Mouse (Mus musculus): ENCODE results near the gene Arglu1. TPM values are rescaled to one million over a fixed set of nuclear protein-coding genes. Genes with fewer than 3 reads are reported as not detected.

The Arglu1 gene
- 116 and 131 TPM in 2 replicates for polyA plus RNA-seq (2014; fragmentation: Nextera tagmentation; extraction: Ambion mirVana)

GRCm38 (mm10) chr8:8690146-8691092 lies at the start of gene Arglu1:
Arglu1 (minus strand) TSS chr8:8690521.
- peak within 1 kb of the TSS; percentile 99 for H3K27ac ChIP-seq (replicated peaks; ENCODE audit: low read depth, low read length)
- WGBS, result 0% methylated on average over 29 of the region's 81 CpGs

DNA sequence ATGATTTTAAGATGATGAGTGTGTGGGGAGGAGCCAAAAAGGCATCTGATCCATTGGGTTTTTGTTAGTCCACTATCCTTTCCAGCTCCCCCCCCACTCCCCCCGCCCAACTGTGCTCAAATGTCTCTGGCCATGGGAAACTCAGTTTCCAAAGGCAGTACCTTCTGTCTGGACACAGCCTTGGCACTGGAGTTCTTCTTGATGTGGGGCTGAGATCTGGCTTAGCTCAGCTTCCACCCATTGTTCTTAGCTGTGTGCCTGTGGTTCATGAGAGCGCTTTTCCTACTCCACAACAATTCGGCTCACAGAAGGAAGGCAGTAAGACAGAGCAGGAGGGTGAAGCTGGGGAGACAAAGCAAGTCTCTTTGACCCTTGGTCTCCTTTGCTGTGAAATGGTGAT lies 47.0 kb upstream of the Arglu1 start:
- peak; percentile 11 for DNase-seq (ENCODE audit: low spot score)
- H3K9me3 ChIP-seq (ENCODE audit: control insufficient read depth, low read length), result no peaks in the 10 kb centered on the region
- no peak overlapping the region; the same call in 1 of the 2 replicates for H3K27ac ChIP-seq (replicated peaks; ENCODE audit: low read depth, low read length)
- ATAC-seq (ENCODE audit: low read depth), result no peak
- H3K27me3 ChIP-seq (replicated peaks; ENCODE audit: control insufficient read depth, insufficient read depth, low read length), result 0 out of 2 replicates have a peak, but pooled peaks cover 2% of the 10 kb centered on the region
- 83% methylated on average over 3 of the region's 3 CpGs for WGBS
- peaks cover 9% of the 10 kb centered on the region; the same call in 1 of the 2 replicates for H3K4me1 ChIP-seq (ENCODE audit: control insufficient read depth, insufficient read depth, low read length)
- no peak overlapping the region for H3K9ac ChIP-seq (ENCODE audit: low read depth, low read length)
- H3K4me2 ChIP-seq (ENCODE audit: low read depth, low read length), result peak overlapping the region; percentile 20; the same call in 1 of the 2 replicates
- no peak overlapping the region for H3K4me3 ChIP-seq (ENCODE audit: low read depth, low read length)
- H3K36me3 ChIP-seq (ENCODE audit: control insufficient read depth, insufficient read depth, low read length), result no peaks in the 10 kb centered on the region

More at GRCm38 (mm10) chr8:8690146-8691092, at the start of gene Arglu1:
- peak within 1 kb of the TSS; percentile 74 for H3K4me2 ChIP-seq (ENCODE audit: low read depth, low read length)
- ATAC-seq (ENCODE audit: low read depth), result peak; percentile 96
- H3K9ac ChIP-seq (ENCODE audit: low read depth, low read length), result peak within 1 kb of the TSS; percentile 100
- H3K9me3 ChIP-seq (ENCODE audit: control insufficient read depth, low read length), result no peaks in the 10 kb centered on the region
- H3K4me3 ChIP-seq (ENCODE audit: low read depth, low read length), result peak within 1 kb of the TSS; percentile 90
- peaks cover 21% of the 10 kb centered on the region for H3K4me1 ChIP-seq (ENCODE audit: control insufficient read depth, insufficient read depth, low read length)
- H3K27me3 ChIP-seq (replicated peaks; ENCODE audit: control insufficient read depth, insufficient read depth, low read length), result no peaks in the 10 kb centered on the region
- peak; percentile 96 for DNase-seq (ENCODE audit: low spot score)
- H3K36me3 ChIP-seq (ENCODE audit: control insufficient read depth, insufficient read depth, low read length), result no peaks in the 10 kb centered on the region

- Histone ChIP-seq H3K36me3 (ENCODE audit: control insufficient read depth, insufficient read depth, low read length) (no peaks in the 10 kb centered on the region), H3K4me3 (ENCODE audit: low read depth, low read length) (no peak overlapping the region), H3K4me1 (ENCODE audit: control insufficient read depth, insufficient read depth, low read length) (peaks cover 9% of the 10 kb centered on the region; the same call in 1 of the 2 replicates), H3K9ac (ENCODE audit: low read depth, low read length) (no peak overlapping the region), H3K27ac (replicated peaks; ENCODE audit: low read depth, low read length) (no peak overlapping the region; the same call in 1 of the 2 replicates), H3K9me3 (ENCODE audit: control insufficient read depth, low read length) (no peaks in the 10 kb centered on the region), H3K4me2 (ENCODE audit: low read depth, low read length) (peak overlapping the region; percentile 20; the same call in 1 of the 2 replicates), H3K27me3 (replicated peaks; ENCODE audit: control insufficient read depth, insufficient read depth, low read length) (0 out of 2 replicates have a peak, but pooled peaks cover 2% of the 10 kb centered on the region)
- DNase-seq (ENCODE audit: low spot score) (peak; percentile 20), ATAC-seq (ENCODE audit: low read depth) (no peak)
- 40% methylated on average over 8 of the region's 8 CpGs for WGBS
Observed at GRCm38 (mm10) chr8:8736826-8737225, 46.5 kb upstream of the Arglu1 start.

- no peaks in the 10 kb centered on the region for H3K36me3 ChIP-seq (ENCODE audit: control insufficient read depth, insufficient read depth, low read length)
- no peaks in the 10 kb centered on the region for H3K9me3 ChIP-seq (ENCODE audit: control insufficient read depth, low read length)
- no peak for ATAC-seq (ENCODE audit: low read depth)
- H3K4me3 ChIP-seq (ENCODE audit: low read depth, low read length), result no peak overlapping the region
- peaks cover 9% of the 10 kb centered on the region; the same call in 1 of the 2 replicates for H3K4me1 ChIP-seq (ENCODE audit: control insufficient read depth, insufficient read depth, low read length)
- H3K27me3 ChIP-seq (replicated peaks; ENCODE audit: control insufficient read depth, insufficient read depth, low read length), result 0 out of 2 replicates have a peak, but pooled peaks cover 2% of the 10 kb centered on the region
- no peak overlapping the region for H3K9ac ChIP-seq (ENCODE audit: low read depth, low read length)
- H3K4me2 ChIP-seq (ENCODE audit: low read depth, low read length), result no peak overlapping the region
- 41% methylated on average over 4 of the region's 4 CpGs for WGBS
- no peak overlapping the region for H3K27ac ChIP-seq (replicated peaks; ENCODE audit: low read depth, low read length)
- DNase-seq (ENCODE audit: low spot score), result peak; percentile 39
Observed at GRCm38 (mm10) chr8:8733804-8734203, 43.5 kb upstream of the Arglu1 start.

DNA sequence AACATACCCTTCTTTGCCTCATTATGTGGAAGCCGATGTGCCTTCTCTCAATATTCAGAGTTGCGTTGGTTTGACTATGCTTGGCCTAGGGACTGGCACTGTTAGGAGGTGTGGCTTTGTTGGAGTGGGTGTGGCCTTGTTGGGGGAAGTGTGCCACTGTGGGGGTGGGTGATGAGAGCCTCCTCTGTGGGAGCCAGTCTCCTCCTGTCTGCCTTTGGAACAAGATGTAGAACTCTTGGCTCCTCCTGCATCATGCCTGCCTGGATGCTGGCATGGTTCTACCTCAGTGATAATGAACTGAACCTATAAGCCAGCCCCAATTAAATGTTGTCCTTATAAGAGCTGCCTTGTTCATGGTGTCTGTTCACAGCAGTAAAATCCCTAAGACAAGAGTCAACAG lies 38.3 kb upstream of the Arglu1 start:
- H3K9me3 ChIP-seq (ENCODE audit: control insufficient read depth, low read length), result no peaks in the 10 kb centered on the region
- WGBS, result 95% methylated on average over 2 of the region's 2 CpGs
- H3K9ac ChIP-seq (ENCODE audit: low read depth, low read length), result no peak overlapping the region
- H3K4me3 ChIP-seq (ENCODE audit: low read depth, low read length), result no peak overlapping the region
- no peaks in the 10 kb centered on the region for H3K27me3 ChIP-seq (replicated peaks; ENCODE audit: control insufficient read depth, insufficient read depth, low read length)
- no peaks in the 10 kb centered on the region for H3K36me3 ChIP-seq (ENCODE audit: control insufficient read depth, insufficient read depth, low read length)
- H3K27ac ChIP-seq (replicated peaks; ENCODE audit: low read depth, low read length), result no peak overlapping the region
- ATAC-seq (ENCODE audit: low read depth) (no peak), DNase-seq (ENCODE audit: low spot score) (no peak)
- H3K4me2 ChIP-seq (ENCODE audit: low read depth, low read length), result no peak overlapping the region
- H3K4me1 ChIP-seq (ENCODE audit: control insufficient read depth, insufficient read depth, low read length), result no peaks in the 10 kb centered on the region

DNA sequence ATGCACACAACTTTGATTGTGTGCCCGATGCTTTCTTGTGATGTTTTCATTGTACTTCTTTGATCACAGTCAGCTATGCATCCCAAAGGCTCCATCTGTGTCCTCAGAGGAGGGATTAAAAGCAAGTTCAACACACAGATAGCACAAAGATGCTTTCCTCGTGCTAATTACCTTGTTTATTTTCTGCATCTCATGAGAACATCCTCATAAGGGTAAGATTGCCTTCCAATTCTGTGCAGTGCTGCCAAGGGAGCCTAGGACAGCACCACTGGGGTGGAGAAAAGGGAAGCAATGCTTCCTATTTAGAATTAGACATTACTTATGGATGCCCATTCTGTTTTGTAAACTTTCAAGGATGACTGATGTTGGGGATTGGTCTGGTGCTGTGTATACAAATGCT lies 36.2 kb upstream of the Arglu1 start:
- Histone ChIP-seq H3K36me3 (ENCODE audit: control insufficient read depth, insufficient read depth, low read length) (no peaks in the 10 kb centered on the region), H3K4me1 (ENCODE audit: control insufficient read depth, insufficient read depth, low read length) (no peaks in the 10 kb centered on the region), H3K9me3 (ENCODE audit: control insufficient read depth, low read length) (no peaks in the 10 kb centered on the region), H3K27ac (replicated peaks; ENCODE audit: low read depth, low read length) (no peak overlapping the region), H3K9ac (ENCODE audit: low read depth, low read length) (no peak overlapping the region), H3K4me3 (ENCODE audit: low read depth, low read length) (no peak overlapping the region), H3K4me2 (ENCODE audit: low read depth, low read length) (no peak overlapping the region), H3K27me3 (replicated peaks; ENCODE audit: control insufficient read depth, insufficient read depth, low read length) (no peaks in the 10 kb centered on the region)
- 58% methylated on average over 2 of the region's 2 CpGs for WGBS
- DNase-seq (ENCODE audit: low spot score), result no peak
- peak; percentile 80; the same call in 1 of the 2 replicates for ATAC-seq (ENCODE audit: low read depth)

GRCm38 (mm10) chr8:8704813-8705212 lies 14.5 kb upstream of the Arglu1 start:
- no peak overlapping the region for H3K4me2 ChIP-seq (ENCODE audit: low read depth, low read length)
- no peaks in the 10 kb centered on the region for H3K27me3 ChIP-seq (replicated peaks; ENCODE audit: control insufficient read depth, insufficient read depth, low read length)
- H3K36me3 ChIP-seq (ENCODE audit: control insufficient read depth, insufficient read depth, low read length), result no peaks in the 10 kb centered on the region
- DNase-seq (ENCODE audit: low spot score) (no peak), ATAC-seq (ENCODE audit: low read depth) (no peak)
- no peak overlapping the region for H3K9ac ChIP-seq (ENCODE audit: low read depth, low read length)
- no peaks in the 10 kb centered on the region for H3K4me1 ChIP-seq (ENCODE audit: control insufficient read depth, insufficient read depth, low read length)
- WGBS, result 68% methylated on average over 9 of the region's 9 CpGs
- no peak overlapping the region for H3K4me3 ChIP-seq (ENCODE audit: low read depth, low read length)
- no peak overlapping the region for H3K27ac ChIP-seq (replicated peaks; ENCODE audit: low read depth, low read length)
- H3K9me3 ChIP-seq (ENCODE audit: control insufficient read depth, low read length), result no peaks in the 10 kb centered on the region

DNA sequence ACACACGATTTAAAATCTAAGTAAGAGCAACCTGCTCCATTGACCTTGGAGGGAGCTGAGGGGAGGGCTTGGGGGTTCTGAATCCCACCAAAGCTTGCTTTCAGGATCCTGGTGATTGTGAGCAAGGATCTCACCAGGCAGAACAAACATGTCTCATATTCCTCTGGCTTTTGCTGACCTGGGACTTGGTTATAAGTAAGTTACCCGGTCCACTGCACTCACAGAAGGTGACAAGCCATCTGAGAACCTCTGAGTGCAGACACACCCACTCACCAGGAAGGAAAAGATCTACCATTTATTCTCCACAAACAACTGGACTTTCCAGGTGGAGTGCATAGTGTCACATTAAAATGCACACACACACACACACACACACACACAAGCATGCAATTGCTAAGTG lies 13.3 kb upstream of the Arglu1 start:
- Histone ChIP-seq H3K4me3 (ENCODE audit: low read depth, low read length) (no peak overlapping the region), H3K4me1 (ENCODE audit: control insufficient read depth, insufficient read depth, low read length) (no peaks in the 10 kb centered on the region), H3K9ac (ENCODE audit: low read depth, low read length) (no peak overlapping the region), H3K4me2 (ENCODE audit: low read depth, low read length) (no peak overlapping the region), H3K9me3 (ENCODE audit: control insufficient read depth, low read length) (no peaks in the 10 kb centered on the region), H3K27ac (replicated peaks; ENCODE audit: low read depth, low read length) (no peak overlapping the region), H3K36me3 (ENCODE audit: control insufficient read depth, insufficient read depth, low read length) (no peaks in the 10 kb centered on the region), H3K27me3 (replicated peaks; ENCODE audit: control insufficient read depth, insufficient read depth, low read length) (no peaks in the 10 kb centered on the region)
- 56% methylated on average over 2 of the region's 2 CpGs for WGBS
- DNase-seq (ENCODE audit: low spot score), result no peak
- ATAC-seq (ENCODE audit: low read depth), result peak; percentile 33; the same call in 1 of the 2 replicates

Data from embryonic facial prominence, embryonic 14.5 days (tissue).